Mouse (Mus musculus) brain, embryonic 14.5 days (tissue): ENCODE results near the gene Cd200r4. TPM values are rescaled to one million over a fixed set of nuclear protein-coding genes. Genes with fewer than 3 reads are reported as not detected.
"Not testable (repeated sequence)": the region's sequence is repeated elsewhere in the genome, so short reads cannot be mapped to it uniquely, and the experiment has no call there.

ENCODE experiments used
- DNase-seq: peaks from one replicate; pipeline ENCODE4 v3.0.0-alpha.2; 2011; ENCODE audit warnings: low read depth
- CTCF ChIP-seq: fragments of 200-500 bp; IDR thresholded peaks from 2 replicates; pipeline ENCODE4 v1.5.1; 2012; ENCODE audit warnings: inconsistent platforms, mild to moderate bottlenecking, moderate library complexity, borderline replicate concordance; ENCODE audit not compliant: insufficient read depth, insufficient read length; ENCODE audit errors: extremely low read depth
- POLR2A ChIP-seq: fragments of 200-500 bp; IDR thresholded peaks from 2 replicates; pipeline ENCODE4 v1.6.1; 2012; ENCODE audit warnings: mild to moderate bottlenecking, inconsistent platforms, borderline replicate concordance; ENCODE audit not compliant: poor library complexity, insufficient read depth, insufficient read length, severe bottlenecking; ENCODE audit errors: extremely low read depth
- polyA plus RNA-seq: library from polyadenylated mRNA; depleted of rRNA; stranded (reverse); fragments of >200 nt; gene quantifications from 2 replicates; pipeline ENCODE4 v1.2.3, GENCODE M21; 2012; rRNA removed

Gene Cd200r4
- polyA plus RNA-seq, 1 experiment = 0.04 TPM

DNA sequence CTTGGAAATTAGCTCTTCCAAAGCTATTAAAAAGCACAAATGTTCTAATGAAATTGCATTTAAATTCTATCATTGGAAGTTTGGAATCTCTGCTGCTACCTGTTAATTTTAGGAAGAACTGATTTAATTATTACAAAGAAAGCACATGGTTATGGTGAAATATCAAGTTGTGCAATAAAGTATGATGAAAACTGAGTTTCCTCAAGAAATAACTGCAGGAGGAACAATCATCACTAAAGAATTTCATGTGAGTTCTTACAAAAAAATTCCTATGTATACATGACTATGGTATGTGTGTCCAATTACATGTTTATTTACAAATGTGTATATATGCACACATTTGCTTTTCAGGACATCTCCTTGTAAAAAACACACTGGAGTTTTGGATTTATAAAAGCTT lies 17.1 kb upstream of the Cd200r4 start:
- no peak for TF ChIP-seq POLR2A
- no peak for TF ChIP-seq CTCF
- no peak for DNase-seq

GRCm38 (mm10) chr16:44805976-44806375 lies 5.6 kb upstream of the Cd200r4 start:
- no peak for DNase-seq
- TF ChIP-seq CTCF = no peak
- TF ChIP-seq POLR2A = no peak

DNA sequence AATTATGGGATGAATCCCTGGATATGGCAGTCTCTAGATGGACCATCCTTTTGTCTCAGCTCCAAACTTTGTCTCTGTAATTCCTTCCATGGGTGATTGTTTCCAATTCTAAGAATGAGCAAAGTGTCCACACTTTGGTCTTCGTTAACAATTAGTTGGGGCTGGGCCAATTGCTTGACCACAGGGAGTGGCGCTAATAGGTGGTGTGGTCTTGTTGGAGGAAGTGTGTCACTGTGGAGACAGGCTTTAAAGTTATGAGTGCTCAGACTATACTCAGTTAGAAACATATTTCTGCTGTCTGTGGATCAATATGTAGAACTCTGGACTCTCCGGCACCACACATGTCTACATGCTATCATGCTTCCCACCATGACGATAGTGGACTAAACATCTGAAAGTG lies 1.3 kb upstream of the Cd200r4 start:
- DNase-seq = not testable (repeated sequence)

GRCm38 (mm10) chr16:44812468-44813065 lies 1.0 kb downstream of the Cd200r4 start:
- no peak for TF ChIP-seq CTCF
- no peak for TF ChIP-seq POLR2A
- DNase-seq = no peak

DNA sequence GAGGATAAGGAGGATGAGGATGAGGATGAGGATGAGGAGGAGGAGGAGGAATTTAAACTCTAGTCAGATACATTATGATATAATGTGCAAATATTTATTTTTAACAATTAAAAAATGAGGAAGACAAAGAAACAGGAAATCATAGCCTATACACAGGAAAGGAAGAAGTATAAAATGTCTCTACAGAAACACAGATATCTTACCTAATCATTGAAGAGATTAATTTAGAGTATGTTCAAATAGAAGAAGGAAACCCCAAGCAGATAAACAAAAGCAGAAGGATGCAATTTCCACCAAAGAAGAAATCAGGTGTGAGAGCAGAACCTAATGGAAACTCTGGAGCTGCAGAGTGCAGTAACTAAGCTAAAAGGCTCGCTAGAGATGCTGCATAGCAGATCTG lies 6.5 kb downstream of the Cd200r4 start:
- TF ChIP-seq POLR2A = no peak
- no peak for DNase-seq

DNA sequence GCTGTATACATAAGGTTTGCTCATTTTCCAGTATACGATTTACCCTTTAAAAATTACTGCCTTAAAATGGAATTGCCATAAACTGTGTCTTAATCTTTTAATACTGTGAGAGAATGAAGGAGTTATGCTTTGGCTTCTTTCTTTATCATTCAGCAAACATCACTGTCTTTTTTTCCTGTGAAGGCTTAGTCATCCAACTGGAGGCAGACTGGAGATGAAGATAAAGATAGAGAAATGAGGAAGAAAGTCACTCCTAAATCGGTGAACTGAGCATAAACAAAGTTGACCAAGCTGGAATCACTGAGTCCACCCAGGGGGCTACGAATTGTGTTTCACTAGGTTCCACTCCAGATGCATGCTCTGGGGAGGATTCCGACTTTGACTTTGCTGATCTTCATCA lies 9.0 kb downstream of the Cd200r4 start:
- DNase-seq = no peak
- TF ChIP-seq CTCF (no peak), POLR2A (no peak)

GRCm38 (mm10) chr16:44832286-44832685 lies 20.8 kb downstream of the Cd200r4 start:
- no peak for TF ChIP-seq CTCF
- TF ChIP-seq POLR2A = no peak
- DNase-seq = no peak

- not testable (repeated sequence) for DNase-seq
These were observed 21.7 kb downstream of the Cd200r4 start for GRCm38 (mm10) chr16:44833189-44833588.

GRCm38 (mm10) chr16:44866797-44867196 lies 55.3 kb downstream of the Cd200r4 start, which contains the start of gene Cd200r2:
Gene Cd200r2, plus strand, starts transcription at chr16:44867097.
- no peak for TF ChIP-seq CTCF
- no peak for TF ChIP-seq POLR2A
- DNase-seq = no peak

- no peak for TF ChIP-seq CTCF
- TF ChIP-seq POLR2A = no peak
- no peak for DNase-seq
These were observed 63.6 kb downstream of the Cd200r4 start for GRCm38 (mm10) chr16:44875178-44875577.

DNA sequence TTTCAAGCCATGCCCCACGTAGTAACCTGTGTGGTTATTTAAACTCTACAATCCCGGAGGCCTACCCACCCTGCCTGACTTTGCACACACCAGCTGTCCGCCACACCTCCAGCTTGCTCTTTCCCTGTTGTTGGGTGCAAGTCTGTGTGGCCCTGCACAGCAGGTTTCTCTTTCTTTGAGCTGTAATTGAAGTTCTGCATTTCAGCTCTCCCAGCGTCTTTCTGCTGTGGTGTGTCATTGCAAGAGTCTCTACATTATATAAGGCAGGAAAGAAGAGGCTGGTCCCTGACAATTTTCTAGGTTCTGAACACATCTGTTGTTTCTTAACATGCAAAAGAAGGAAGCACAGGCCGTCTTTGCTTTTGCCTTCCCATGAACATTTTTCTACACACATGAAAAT lies 65.1 kb downstream of the Cd200r4 start:
- TF ChIP-seq POLR2A (no peak), CTCF (no peak)
- DNase-seq = no peak

GRCm38 (mm10) chr16:44877595-44877994 lies 66.1 kb downstream of the Cd200r4 start:
- TF ChIP-seq CTCF (no peak), POLR2A (no peak)
- no peak for DNase-seq

Other genes with a start within 250 kb of the Cd200r4 start
- 6.2 and 6.3 TPM in 2 replicates for gene Nepro, start 87.4 kb upstream of the Cd200r4 start, polyA plus RNA-seq
- gene Gtpbp8, start 65.4 kb upstream of the Cd200r4 start, polyA plus RNA-seq = 16.2 and 18.6 TPM in 2 replicates
- gene Cd200r1, start 46.0 kb upstream of the Cd200r4 start, polyA plus RNA-seq = 0.42 and 0.44 TPM in 2 replicates
- not detected in 2 replicates for gene Cd200r2, start 55.4 kb downstream of the Cd200r4 start, polyA plus RNA-seq
- gene Cd200r3, start 131.9 kb downstream of the Cd200r4 start, polyA plus RNA-seq = 0.08 TPM in 1 of 2 replicates, not detected in the other